Mouse (Mus musculus) spleen, postnatal 10 days (tissue): ENCODE data around the gene Tmem274.
"Not testable (repeated sequence)": the region's sequence is repeated elsewhere in the genome, so short reads cannot be mapped to it uniquely, and the experiment has no call there.

Experiments used
- DNase-seq, 2 experiments: peaks; one replicate each; pipeline ENCODE4 v3.0.0; 2021 to 2022; ENCODE audit warnings: low spot score in 2 of 2

Tmem274 gene

GRCm38 (mm10) chr4:149477078-149477477 is at the start of gene Tmem274:
Tmem274 (plus strand) TSS chr4:149477378.
- DNase-seq: no peak

DNA sequence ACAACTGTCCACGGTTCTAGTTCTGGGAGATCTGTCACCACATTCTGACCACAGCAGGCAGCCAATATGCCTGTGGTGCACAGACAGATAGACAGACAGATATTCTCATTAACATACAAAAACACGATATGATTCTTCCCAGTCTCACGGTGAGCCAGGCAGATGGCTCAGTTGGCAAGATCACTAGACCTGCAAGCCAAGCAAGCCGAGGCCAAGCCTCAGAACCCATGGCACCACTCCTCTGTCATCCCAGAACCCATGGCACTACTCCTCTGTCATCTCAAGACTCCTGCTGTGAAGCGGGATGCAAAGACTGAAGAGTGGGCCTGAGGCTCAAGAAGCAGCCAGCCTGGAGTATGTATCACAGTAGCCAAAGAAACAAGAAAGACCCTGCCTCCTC is 47.6 kb upstream of the Tmem274 start:
- no peak for DNase-seq

- not testable (repeated sequence) for DNase-seq
Measured at GRCm38 (mm10) chr4:149431887-149432286, 45.3 kb upstream of the Tmem274 start.

- no peak for DNase-seq
Measured at GRCm38 (mm10) chr4:149440576-149440975, 36.6 kb upstream of the Tmem274 start.

GRCm38 (mm10) chr4:149442436-149442835 is 34.7 kb upstream of the Tmem274 start:
- DNase-seq: no peak

- DNase-seq: no peak
Measured at GRCm38 (mm10) chr4:149444465-149444864, 32.7 kb upstream of the Tmem274 start.

- peak; percentile 53 to 84 for DNase-seq
Measured at GRCm38 (mm10) chr4:149444964-149445701, 32.0 kb upstream of the Tmem274 start.

DNA sequence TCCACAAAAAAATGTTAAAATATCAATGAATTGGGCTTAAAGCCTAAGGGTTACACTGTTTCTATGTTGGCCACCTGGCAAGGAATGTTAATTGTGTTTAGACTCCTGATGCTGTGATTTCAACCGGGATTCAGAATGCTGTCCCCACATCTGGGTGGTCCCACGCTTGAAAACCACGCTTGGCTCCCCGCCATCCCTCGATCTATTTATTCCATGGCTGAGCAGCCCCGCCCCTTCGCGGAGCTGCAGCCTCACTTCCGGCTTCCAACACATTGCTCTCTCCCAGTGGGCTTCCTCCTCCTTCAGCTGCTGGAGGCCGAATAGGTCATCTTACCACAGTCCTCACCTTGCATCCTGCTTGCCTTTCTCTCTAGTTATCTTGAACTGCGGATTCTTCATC is 31.3 kb upstream of the Tmem274 start:
- peak in 1 of 2 experiments; percentile 34 for DNase-seq

DNA sequence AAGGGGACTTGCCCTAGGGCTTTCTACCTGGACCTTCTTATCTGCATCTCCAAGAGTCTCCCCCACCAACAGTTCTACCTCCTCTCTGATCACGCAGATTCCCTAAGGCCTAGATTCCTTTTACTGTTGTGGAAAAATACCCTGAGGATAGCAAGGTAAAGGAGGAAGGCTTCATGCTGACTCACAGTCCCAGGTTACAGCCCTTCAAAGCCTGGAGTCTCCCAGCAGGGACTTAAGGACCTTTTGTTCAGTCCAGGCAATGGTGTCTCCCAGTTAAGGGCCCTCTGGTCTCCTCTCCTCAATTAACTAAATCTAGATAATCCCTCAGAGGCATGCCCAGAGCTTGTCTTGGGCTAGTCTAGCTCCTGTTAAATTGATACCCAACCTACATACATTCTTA is 30.9 kb upstream of the Tmem274 start:
- no peak for DNase-seq

DNA sequence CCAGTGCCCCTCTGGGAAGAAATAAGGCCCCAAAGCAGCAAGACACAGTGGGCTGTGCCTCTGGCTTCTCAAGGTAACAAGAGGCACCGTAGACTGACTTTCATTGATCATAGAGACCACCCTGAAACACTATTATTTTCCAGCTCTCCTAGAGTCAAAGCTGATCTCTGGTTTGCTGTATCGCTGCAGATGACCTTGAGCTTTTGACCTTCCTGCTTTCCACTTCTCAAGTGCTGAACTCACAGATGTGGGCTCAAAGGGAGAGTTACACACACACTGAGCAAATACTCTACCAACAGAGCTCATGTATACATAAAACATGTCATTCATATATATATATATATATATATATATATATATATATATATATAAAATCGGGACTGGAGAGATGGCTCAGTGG is 26.5 kb upstream of the Tmem274 start:
- no peak for DNase-seq

DNA sequence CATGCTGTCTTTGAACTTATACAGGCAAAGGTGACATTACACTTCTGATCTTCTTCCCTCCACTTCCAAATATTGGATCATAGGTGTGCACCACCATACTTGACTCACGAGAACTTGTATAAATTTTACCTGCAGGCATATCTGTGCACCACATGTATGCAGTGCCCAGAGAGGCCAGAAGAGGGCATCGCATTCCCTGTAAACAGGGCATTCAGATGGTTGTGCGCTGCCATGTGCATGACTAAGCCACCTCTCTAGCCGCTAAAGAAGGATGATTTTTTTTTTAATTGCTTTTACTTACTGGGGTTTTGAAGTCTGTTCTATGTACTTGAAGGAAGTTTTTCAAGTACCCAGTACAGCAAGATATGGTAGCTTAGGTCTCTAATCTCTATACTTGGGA is 23.5 kb upstream of the Tmem274 start:
- peak; percentile 18 to 59 for DNase-seq

- no peak for DNase-seq
Measured at GRCm38 (mm10) chr4:149454263-149454662, 22.9 kb upstream of the Tmem274 start.

GRCm38 (mm10) chr4:149454879-149455278 is 22.3 kb upstream of the Tmem274 start, which contains the start of gene Rbp7:
Rbp7 (minus strand) TSS chr4:149454978.
- DNase-seq: no peak

GRCm38 (mm10) chr4:149457163-149457562 is 20.0 kb upstream of the Tmem274 start:
- not testable (repeated sequence) for DNase-seq

DNA sequence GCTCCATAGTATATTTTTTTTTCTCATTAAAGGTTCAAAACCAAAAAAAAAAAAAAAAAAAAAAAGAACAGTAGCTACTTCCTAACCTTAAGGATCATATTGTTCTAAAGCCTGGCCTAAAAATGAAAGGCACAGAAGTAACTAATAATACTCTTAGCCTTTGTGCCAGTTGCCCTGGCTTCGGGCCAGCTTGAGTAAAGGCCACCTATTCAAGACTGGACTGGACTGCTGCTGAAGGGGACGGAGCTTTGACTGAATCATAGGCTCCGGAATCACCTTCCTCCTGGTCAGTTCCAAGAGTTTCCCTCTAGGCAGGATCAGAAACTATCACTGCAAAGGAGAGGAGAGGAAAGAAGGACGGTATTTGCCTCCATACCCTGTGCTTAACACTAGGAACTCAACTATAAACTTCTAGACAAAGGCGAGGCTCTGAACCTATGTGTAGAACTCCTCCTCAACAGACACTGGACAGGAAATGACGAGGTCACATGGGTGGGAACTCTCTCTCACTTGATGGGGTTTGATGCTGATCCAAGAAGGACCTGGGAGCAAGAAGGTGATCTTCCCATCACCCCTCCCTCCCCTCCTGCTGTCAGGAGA is 19.2 kb upstream of the Tmem274 start:
- DNase-seq: no peak

DNA sequence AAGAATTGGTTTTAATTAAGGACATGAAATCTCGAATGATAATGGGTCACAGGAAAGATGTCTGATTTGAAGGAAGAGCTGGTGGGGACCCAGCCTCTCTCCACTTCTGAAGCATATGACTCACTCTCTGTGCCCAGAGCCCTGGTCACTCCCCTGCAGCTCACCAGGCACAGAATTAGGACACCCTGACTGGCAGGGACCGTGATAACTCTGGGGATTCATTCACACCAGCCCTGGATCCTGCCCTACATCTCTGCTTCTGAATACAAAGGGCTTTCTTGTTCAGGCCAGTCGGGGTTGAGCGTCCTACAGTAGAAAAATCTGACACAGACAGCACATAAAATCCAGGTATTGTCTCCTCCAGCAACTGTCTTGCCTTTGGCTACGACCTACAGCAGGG is 18.7 kb upstream of the Tmem274 start:
- DNase-seq: no peak

- DNase-seq: no peak
Measured at GRCm38 (mm10) chr4:149459425-149459824, 17.8 kb upstream of the Tmem274 start.

DNA sequence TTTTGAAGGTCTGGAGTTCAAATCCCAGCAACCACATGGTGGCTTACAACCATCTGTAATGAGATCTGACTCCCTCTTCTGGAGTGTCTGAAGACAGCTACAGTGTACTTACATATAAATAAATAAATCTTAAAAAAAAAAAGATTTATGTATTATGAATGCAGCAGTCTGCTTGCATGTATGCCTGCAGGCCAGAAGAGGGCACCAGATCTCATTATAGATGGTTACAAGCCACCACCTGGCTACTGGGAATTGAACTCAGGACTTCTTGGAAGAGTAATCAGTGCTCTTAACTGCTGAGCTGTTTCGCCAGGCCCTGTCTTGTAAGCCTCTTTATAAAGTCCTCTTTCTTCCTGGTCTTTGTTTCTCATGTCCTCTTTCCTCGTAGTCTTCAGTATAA is 16.7 kb upstream of the Tmem274 start:
- DNase-seq: not testable (repeated sequence)

DNA sequence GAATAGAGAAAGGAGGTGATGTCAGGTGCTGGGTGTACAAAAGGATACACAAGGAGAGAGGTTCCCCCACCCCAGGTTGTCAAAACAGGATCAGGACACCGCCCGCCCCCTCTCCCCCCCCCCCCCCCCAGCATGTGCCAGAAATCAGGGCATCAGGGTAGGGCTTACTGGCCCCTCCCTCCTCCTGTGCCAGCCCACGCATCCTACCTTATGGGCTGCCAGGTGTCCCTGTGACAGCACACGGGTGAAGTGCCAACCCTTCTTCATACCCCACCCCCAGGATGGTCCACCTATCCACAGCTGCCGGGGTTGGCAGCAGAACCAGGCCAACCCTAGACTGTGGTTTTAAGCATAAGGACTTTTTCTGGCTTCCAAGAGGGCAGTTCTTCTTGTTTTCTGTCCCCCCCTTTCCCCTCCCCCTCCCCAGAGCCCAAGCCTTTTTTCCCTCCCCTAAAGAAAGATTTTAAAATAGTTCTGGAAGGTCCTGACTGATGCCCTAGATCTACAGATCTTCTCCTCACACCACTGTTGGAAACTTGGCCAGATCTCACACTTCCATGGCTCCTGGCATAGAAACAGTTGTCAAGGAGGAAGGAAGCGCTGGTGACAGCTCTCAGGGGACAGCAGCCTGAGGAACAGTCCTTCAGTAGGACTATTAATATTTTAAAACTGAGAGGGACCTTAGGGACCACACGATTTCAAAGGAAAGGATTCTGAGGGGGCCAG is 15.4 kb upstream of the Tmem274 start:
- DNase-seq: no peak

DNA sequence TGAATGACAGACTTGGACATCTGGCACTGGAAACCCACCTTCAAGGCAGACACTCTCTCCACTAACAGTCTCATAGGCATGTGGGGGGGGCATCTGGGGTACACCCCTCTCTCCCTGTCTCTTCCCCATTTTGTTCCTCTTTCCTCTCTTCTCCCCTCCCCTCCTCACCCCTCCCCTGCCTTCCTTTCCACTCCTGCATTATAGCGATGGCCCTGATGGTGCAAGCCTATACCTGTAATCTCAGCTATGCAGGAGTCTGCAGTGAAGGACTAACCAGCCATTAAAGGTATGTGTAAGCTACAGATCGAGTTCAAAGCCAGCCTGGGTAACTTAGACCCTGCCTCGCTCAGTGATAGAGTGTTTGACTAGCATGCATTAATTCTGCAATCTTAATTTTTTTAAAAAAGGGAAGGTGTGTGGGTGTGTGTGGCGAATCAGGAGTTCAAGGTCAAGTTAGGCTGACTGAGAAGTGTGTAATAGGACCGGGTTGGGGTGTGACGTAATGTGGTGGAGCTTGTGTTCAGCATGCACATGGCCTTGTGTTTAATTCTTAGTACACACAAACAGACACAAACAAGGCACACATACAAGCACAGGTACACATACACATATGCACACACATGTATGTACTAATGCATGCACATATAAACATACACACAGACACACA is 14.7 kb upstream of the Tmem274 start:
- no peak for DNase-seq

DNA sequence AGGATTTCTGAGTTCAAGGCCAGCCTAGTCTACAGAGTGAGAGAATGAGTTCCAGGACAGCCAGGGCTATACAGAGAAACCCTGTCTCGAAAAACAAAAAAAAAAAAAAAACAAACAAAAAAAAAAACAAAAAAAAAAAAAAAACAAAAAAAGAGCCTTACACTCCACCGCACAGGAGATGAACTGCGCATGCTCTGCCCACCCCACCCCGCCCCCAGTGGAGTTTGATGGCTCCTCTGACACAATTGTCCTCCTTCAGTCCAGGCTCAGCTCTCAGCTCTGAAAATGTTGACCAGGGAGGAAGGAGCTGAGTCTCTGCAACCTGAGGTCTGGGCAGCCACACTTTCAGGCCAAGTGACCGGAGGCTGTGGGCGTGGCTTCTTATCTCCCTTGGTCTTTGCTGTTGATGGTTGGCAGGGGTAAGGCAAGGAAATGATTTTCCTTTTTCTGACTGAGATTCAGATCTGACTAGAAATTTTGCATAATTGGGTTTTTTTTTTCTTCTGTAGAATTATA is 13.7 kb upstream of the Tmem274 start:
- no peak for DNase-seq

DNA sequence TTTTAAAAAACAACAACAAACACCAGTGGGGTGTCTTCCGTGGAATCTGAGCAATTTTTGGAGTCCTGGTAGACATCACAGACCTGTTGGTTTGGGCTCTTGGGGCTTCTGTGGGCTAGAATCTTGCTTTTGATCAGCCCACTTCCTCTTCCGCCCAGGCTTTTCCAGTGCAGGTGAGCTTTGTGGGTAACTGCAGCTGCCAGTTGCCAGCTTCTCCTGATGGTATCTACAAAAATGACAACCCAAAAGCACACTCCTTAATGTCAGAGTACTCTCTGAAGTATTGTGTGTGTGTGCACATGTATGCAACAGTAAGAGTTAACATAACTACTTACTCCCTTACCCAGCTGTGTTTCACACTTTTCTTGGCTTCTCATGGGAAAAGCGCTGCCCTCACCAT is 7.6 kb upstream of the Tmem274 start:
- no peak for DNase-seq
